Mouse (Mus musculus): ENCODE results near the gene Hoxb3. TPM values are rescaled to one million over a fixed set of nuclear protein-coding genes. Genes with fewer than 3 reads are reported as not detected.

Gene Hoxb3
- polyA plus RNA-seq, 1 experiment from 2014 or later = 3.6 TPM

DNA sequence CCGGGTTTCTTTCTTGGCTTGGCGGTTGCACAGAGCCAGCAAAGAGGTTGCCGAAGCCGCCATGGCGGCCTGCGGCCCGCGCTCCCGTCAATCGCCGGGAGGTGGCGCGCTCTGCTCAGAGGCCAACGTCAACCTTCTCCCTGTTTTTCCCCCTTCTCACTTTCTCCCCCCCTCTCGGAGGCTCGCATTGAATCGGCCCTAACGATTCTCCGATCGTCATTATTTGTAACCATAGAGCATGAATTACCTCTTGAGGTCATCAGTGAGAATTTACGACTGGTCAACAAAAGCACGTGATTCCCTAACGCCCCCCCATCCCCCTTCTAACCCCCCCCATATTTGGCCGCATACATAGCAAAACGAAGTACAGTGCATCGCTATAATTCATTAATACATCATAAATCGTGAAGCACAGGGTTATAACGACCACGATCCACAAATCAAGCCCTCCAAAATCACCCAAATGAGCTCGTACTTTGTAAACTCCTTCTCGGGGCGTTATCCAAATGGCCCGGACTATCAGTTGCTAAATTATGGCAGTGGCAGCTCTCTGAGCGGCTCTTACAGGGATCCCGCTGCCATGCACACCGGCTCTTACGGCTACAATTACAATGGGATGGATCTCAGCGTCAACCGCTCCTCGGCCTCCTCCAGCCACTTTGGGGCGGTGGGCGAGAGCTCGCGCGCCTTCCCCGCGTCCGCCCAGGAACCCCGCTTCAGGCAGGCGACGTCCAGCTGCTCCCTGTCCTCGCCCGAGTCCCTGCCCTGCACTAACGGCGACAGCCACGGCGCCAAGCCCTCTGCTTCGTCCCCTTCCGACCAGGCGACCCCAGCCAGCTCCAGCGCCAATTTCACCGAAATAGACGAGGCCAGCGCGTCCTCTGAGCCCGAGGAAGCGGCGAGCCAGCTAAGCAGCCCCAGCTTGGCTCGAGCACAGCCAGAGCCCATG lies 19.7 kb upstream of the Hoxb3 start, which contains the start of gene Hoxb5:
Hoxb5 (plus strand) TSS at position 186 of the 949 bp plus-strand sequence.
- ATAC-seq (ENCODE audit: insufficient number of reproducible peaks, insufficient read depth, low FRiP score, low read depth) = peak; percentile 48; the same call in 1 of the 2 replicates
- H3K4me2 ChIP-seq (replicated peaks; ENCODE audit: low read depth, low read length) = peak within 1 kb of the TSS; percentile 95
- peaks cover 8% of the 10 kb centered on the region; the same call in 1 of the 2 replicates for H3K4me1 ChIP-seq (ENCODE audit: control insufficient read depth, insufficient read depth, low read length)
- no peaks in the 10 kb centered on the region for H3K9me3 ChIP-seq (ENCODE audit: control insufficient read depth, low read depth, low read length)
- peak within 1 kb of the TSS; percentile 100 for H3K27ac ChIP-seq (ENCODE audit: low read length)
- H3K27me3 ChIP-seq (ENCODE audit: control insufficient read depth, insufficient read depth, low read length) = peaks cover 16% of the 10 kb centered on the region; the same call in 1 of the 2 replicates
- peak within 1 kb of the TSS; percentile 47 for H3K4me3 ChIP-seq (ENCODE audit: low read depth, low read length)
- WGBS = under 1% methylated on average over 69 of the region's 69 CpGs
- no peaks in the 10 kb centered on the region for H3K36me3 ChIP-seq (ENCODE audit: control insufficient read depth, insufficient read depth, low read length)
- H3K9ac ChIP-seq (replicated peaks; ENCODE audit: low read depth, low read length) = peak within 1 kb of the TSS; percentile 83

DNA sequence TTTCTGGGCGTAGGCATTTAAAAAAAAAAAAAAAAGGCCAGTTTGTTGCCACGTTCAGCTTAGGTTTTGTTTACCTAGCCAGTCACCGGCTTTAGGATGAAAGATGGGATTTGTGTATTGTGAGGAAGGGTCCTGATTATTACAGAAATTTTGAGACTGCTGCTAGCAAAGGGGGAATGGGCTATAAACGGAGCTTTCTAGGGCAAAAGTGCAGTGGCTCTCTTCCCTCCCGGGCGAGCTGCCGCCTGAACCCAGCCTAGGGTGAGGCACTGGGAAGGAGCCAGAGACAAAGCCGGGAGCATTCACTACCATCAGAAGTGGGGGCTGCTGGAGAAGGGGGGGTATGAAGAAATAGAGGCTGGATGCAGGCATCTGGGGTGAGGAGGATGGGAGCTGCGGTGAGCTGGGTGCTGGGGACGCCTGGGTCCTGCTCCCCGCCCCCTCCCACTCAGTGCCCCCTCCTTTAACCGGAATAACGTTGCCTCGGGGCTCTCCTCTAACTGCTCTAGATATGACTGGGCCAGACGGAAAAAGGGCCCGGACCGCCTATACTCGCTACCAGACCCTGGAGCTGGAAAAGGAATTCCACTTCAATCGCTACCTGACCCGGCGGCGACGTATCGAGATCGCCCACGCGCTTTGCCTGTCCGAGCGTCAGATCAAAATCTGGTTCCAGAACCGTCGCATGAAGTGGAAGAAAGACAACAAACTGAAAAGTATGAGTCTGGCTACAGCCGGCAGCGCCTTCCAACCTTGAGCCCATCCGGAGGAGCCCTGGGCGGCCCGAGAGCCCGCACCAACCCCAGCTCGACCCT lies 18.5 kb upstream of the Hoxb3 start:
- WGBS = 5% methylated on average over 38 of the region's 38 CpGs
- Histone ChIP-seq H3K4me2 (replicated peaks; ENCODE audit: low read depth, low read length) (peak overlapping the region; percentile 95), H3K27me3 (ENCODE audit: control insufficient read depth, insufficient read depth, low read length) (peaks cover 16% of the 10 kb centered on the region; the same call in 1 of the 2 replicates), H3K4me3 (ENCODE audit: low read depth, low read length) (peak overlapping the region; percentile 47), H3K4me1 (ENCODE audit: control insufficient read depth, insufficient read depth, low read length) (peaks cover 8% of the 10 kb centered on the region; the same call in 1 of the 2 replicates), H3K9ac (replicated peaks; ENCODE audit: low read depth, low read length) (peak overlapping the region; percentile 83), H3K27ac (ENCODE audit: low read length) (peak overlapping the region; percentile 100), H3K9me3 (ENCODE audit: control insufficient read depth, low read depth, low read length) (no peaks in the 10 kb centered on the region), H3K36me3 (ENCODE audit: control insufficient read depth, insufficient read depth, low read length) (no peaks in the 10 kb centered on the region)
- ATAC-seq (ENCODE audit: insufficient number of reproducible peaks, insufficient read depth, low FRiP score, low read depth) = no peak

DNA sequence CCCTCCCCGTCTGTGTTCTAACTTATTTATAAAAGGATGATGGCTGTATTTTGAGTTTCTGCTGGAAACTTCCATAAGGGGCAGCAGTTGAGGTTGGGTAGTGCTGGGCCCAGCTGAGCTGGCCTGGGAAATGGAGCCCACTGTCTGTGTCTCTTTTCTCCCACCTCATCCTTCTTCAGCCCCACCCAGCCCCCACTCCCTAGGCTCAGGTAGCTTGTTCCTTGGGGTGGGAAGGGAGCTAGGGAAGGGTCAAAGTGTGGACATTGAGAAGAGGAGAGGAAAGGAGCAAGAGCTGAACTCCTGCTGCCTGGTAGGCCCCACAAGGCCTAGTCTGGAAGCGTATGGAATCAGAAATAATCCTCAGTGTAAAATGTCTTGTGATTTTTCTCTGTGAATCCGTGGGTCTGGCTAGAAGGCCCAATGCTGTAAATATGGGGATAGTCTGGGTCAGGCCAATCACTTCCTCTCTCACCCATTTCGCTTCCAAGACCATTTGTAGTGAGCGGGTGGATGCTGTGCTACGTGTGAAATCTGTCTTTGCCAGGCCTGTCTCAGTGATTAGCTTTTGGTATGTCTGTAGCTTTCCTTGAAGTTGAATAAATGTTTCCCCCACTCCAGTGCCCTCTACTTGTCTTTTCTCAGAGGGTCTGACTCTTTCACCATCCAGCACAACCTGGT lies 17.5 kb upstream of the Hoxb3 start:
- H3K4me1 ChIP-seq (ENCODE audit: control insufficient read depth, insufficient read depth, low read length) = peaks cover 6% of the 10 kb centered on the region; the same call in 1 of the 2 replicates
- H3K4me3 ChIP-seq (ENCODE audit: low read depth, low read length) = peak overlapping the region; percentile 47
- peak overlapping the region; percentile 83 for H3K9ac ChIP-seq (replicated peaks; ENCODE audit: low read depth, low read length)
- 40% methylated on average over 6 of the region's 6 CpGs for WGBS
- peak overlapping the region; percentile 100 for H3K27ac ChIP-seq (ENCODE audit: low read length)
- no peak for ATAC-seq (ENCODE audit: insufficient number of reproducible peaks, insufficient read depth, low FRiP score, low read depth)
- H3K27me3 ChIP-seq (ENCODE audit: control insufficient read depth, insufficient read depth, low read length) = peaks cover 6% of the 10 kb centered on the region; the same call in 1 of the 2 replicates
- H3K9me3 ChIP-seq (ENCODE audit: control insufficient read depth, low read depth, low read length) = no peaks in the 10 kb centered on the region
- peak overlapping the region; percentile 95 for H3K4me2 ChIP-seq (replicated peaks; ENCODE audit: low read depth, low read length)
- H3K36me3 ChIP-seq (ENCODE audit: control insufficient read depth, insufficient read depth, low read length) = no peaks in the 10 kb centered on the region

DNA sequence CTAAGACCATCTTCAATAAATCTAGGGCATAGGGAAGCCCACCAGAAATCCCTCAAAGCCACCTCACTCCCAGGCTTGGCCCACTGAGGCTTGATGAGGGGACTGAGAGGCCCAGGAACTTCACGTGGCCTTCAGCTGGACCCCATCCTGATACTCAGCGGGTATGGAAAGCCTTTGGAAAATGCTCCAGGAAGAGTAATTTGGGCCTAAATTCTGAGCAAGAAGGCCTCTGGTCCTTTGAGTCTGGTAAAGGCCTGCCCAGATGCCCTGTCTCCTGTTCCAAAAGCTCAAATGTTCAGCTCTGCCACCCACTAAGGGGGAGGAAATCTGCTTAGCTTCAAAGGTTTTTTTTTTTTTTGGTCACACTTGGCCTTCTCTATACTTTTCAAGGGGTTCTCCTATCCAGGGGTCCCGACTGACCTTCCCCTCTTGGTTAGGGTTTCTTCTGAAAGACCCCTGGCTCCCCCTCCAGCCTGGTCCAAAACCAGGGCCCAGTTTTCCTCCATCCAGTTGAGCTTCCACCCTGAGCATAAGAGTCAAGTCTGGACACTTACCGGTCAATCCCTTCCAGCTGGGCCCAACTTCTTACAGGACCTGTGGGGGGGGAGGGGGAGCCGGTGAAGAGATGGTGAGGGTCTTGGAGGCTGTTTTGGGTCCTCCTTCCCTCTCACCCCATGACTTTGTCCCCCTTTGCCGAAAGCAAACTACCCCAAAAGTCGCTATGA lies 16.8 kb upstream of the Hoxb3 start:
- peaks cover 6% of the 10 kb centered on the region; the same call in 1 of the 2 replicates for H3K27me3 ChIP-seq (ENCODE audit: control insufficient read depth, insufficient read depth, low read length)
- WGBS = 26% methylated on average over 7 of the region's 7 CpGs
- ATAC-seq (ENCODE audit: insufficient number of reproducible peaks, insufficient read depth, low FRiP score, low read depth) = no peak

DNA sequence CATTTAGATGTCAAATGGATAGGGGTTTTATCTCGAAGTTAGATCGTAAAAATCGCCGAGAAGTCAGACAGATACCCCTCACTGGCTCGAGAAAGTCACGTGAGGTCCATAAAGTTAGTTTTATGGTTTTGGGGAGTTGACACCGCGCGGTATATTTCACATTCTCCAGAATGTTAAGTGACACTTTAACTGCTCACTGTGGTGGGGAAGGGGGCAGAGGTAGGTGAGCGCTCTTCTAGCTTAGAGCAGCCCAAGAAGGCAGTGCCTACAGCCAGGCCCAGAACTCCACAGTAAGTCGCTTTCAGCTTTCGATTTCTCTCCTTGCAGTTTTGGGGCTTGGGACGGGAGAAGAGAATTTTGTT lies 16.2 kb upstream of the Hoxb3 start:
- Histone ChIP-seq H3K4me1 (ENCODE audit: control insufficient read depth, insufficient read depth, low read length) (peaks cover 6% of the 10 kb centered on the region; the same call in 1 of the 2 replicates), H3K4me2 (replicated peaks; ENCODE audit: low read depth, low read length) (peak overlapping the region; percentile 95), H3K9ac (replicated peaks; ENCODE audit: low read depth, low read length) (peak overlapping the region; percentile 83), H3K9me3 (ENCODE audit: control insufficient read depth, low read depth, low read length) (no peaks in the 10 kb centered on the region), H3K27me3 (ENCODE audit: control insufficient read depth, insufficient read depth, low read length) (peaks cover 4% of the 10 kb centered on the region; the same call in 1 of the 2 replicates), H3K27ac (ENCODE audit: low read length) (peak overlapping the region; percentile 100), H3K36me3 (ENCODE audit: control insufficient read depth, insufficient read depth, low read length) (no peaks in the 10 kb centered on the region), H3K4me3 (ENCODE audit: low read depth, low read length) (peak overlapping the region; percentile 47)
- no peak for ATAC-seq (ENCODE audit: insufficient number of reproducible peaks, insufficient read depth, low FRiP score, low read depth)
- WGBS = 16% methylated on average over 13 of the region's 13 CpGs

More for the DNA sequence above, 16.8 kb upstream of the Hoxb3 start:
- H3K9ac ChIP-seq (replicated peaks; ENCODE audit: low read depth, low read length) = peak overlapping the region; percentile 83
- H3K4me3 ChIP-seq (ENCODE audit: low read depth, low read length) = peak overlapping the region; percentile 47
- no peaks in the 10 kb centered on the region for H3K36me3 ChIP-seq (ENCODE audit: control insufficient read depth, insufficient read depth, low read length)
- peaks cover 6% of the 10 kb centered on the region; the same call in 1 of the 2 replicates for H3K4me1 ChIP-seq (ENCODE audit: control insufficient read depth, insufficient read depth, low read length)
- H3K4me2 ChIP-seq (replicated peaks; ENCODE audit: low read depth, low read length) = peak overlapping the region; percentile 95
- no peaks in the 10 kb centered on the region for H3K9me3 ChIP-seq (ENCODE audit: control insufficient read depth, low read depth, low read length)
- peak overlapping the region; percentile 100 for H3K27ac ChIP-seq (ENCODE audit: low read length)

DNA sequence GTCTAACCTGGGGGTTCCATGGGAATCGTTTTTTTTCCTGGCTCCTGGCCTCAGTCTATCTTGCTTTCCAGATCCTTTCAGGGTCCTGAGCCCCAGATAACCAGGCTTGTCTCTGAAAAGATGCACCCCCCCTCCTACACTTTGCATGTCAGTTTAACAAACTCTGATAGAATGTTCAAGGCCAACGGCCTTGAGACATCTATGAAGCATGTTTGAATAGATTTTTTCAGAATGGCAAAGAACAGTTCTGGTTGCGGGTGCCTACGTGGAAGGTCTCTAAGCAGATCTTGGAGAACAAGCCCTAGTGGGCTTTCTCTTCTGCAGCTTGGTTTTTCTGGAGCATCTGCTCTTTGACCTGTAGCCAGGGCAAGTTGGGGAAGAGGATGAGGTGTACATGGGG lies 14.4 kb upstream of the Hoxb3 start:
- H3K4me2 ChIP-seq (replicated peaks; ENCODE audit: low read depth, low read length) = peak overlapping the region; percentile 95
- peaks cover 3% of the 10 kb centered on the region; the same call in 1 of the 2 replicates for H3K27me3 ChIP-seq (ENCODE audit: control insufficient read depth, insufficient read depth, low read length)
- no peaks in the 10 kb centered on the region for H3K36me3 ChIP-seq (ENCODE audit: control insufficient read depth, insufficient read depth, low read length)
- WGBS = 22% methylated on average over 4 of the region's 4 CpGs
- peak overlapping the region; percentile 83 for H3K9ac ChIP-seq (replicated peaks; ENCODE audit: low read depth, low read length)
- no peak for ATAC-seq (ENCODE audit: insufficient number of reproducible peaks, insufficient read depth, low FRiP score, low read depth)
- H3K9me3 ChIP-seq (ENCODE audit: control insufficient read depth, low read depth, low read length) = no peaks in the 10 kb centered on the region
- H3K4me1 ChIP-seq (ENCODE audit: control insufficient read depth, insufficient read depth, low read length) = peaks cover 13% of the 10 kb centered on the region; the same call in 1 of the 2 replicates
- peak overlapping the region; percentile 47 for H3K4me3 ChIP-seq (ENCODE audit: low read depth, low read length)
- peak overlapping the region; percentile 100 for H3K27ac ChIP-seq (ENCODE audit: low read length)

DNA sequence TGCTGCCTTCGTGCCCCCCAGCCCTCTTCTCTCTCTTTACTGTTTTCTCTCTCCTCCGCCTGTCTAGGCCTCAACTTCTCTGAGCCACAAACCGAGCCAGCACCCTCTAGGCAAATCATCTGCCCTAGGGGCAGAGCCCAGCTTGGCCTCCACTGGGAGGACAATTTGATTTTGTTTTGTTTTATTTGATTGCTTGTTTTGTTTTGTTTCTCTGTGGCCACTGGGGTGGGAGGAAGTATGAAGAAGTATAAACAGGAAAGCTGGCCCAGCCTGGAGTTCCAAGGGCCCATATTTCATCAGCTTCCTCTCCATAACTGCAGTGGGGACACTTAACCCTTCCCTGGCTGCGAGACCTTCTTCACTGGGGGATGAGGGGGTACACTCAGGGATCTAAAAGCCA lies 13.8 kb upstream of the Hoxb3 start:
- Histone ChIP-seq H3K36me3 (ENCODE audit: control insufficient read depth, insufficient read depth, low read length) (no peaks in the 10 kb centered on the region), H3K4me3 (ENCODE audit: low read depth, low read length) (peak overlapping the region; percentile 47), H3K4me2 (replicated peaks; ENCODE audit: low read depth, low read length) (peak overlapping the region; percentile 95), H3K9me3 (ENCODE audit: control insufficient read depth, low read depth, low read length) (no peaks in the 10 kb centered on the region), H3K27ac (ENCODE audit: low read length) (peak overlapping the region; percentile 100), H3K27me3 (ENCODE audit: control insufficient read depth, insufficient read depth, low read length) (peaks cover 3% of the 10 kb centered on the region; the same call in 1 of the 2 replicates), H3K4me1 (ENCODE audit: control insufficient read depth, insufficient read depth, low read length) (peaks cover 18% of the 10 kb centered on the region; the same call in 1 of the 2 replicates), H3K9ac (replicated peaks; ENCODE audit: low read depth, low read length) (peak overlapping the region; percentile 83)
- ATAC-seq (ENCODE audit: insufficient number of reproducible peaks, insufficient read depth, low FRiP score, low read depth) = no peak
- 23% methylated on average over 4 of the region's 4 CpGs for WGBS

Measured in stomach, embryonic 14.5 days (tissue).